Mouse (Mus musculus) hindbrain, embryonic 12.5 days (tissue): Measurements from ENCODE around the gene Eif4b. TPM values are rescaled to one million over a fixed set of nuclear protein-coding genes. Genes with fewer than 3 reads are reported as not detected.

ENCODE experiments used
- ATAC-seq: fragments of 200-750 bp; cut with Nextera tagmentation; 2 replicates; pipeline ENCODE4 v1.8.0; 2017; ENCODE audit warnings: moderate TSS enrichment; ENCODE audit not compliant: low FRiP score
- H3K27ac ChIP-seq: fragments of 300-500 bp; sonication (generic); 2 replicates; pipeline ENCODE4 v1.5.1; 2016; ENCODE audit warnings: mild to moderate bottlenecking
- H3K27me3 ChIP-seq: fragments of 300-500 bp; sonication (generic); 2 replicates; pipeline ENCODE4 v1.6.1; 2016; ENCODE audit warnings: mild to moderate bottlenecking
- H3K36me3 ChIP-seq: fragments of 300-500 bp; sonication (generic); 2 replicates; pipeline ENCODE4 v1.6.1; 2016; ENCODE audit warnings: mild to moderate bottlenecking
- H3K4me1 ChIP-seq: fragments of 300-500 bp; sonication (generic); 2 replicates; pipeline ENCODE4 v1.6.1; 2016
- H3K4me2 ChIP-seq: fragments of 300-500 bp; sonication (generic); replicated peaks from 2 replicates; pipeline ENCODE4 v1.6.1; 2016; ENCODE audit warnings: mild to moderate bottlenecking
- H3K4me3 ChIP-seq: fragments of 300-500 bp; sonication (generic); 2 replicates; pipeline ENCODE4 v1.5.1; 2016; ENCODE audit warnings: mild to moderate bottlenecking
- H3K9ac ChIP-seq: fragments of 300-500 bp; sonication (generic); 2 replicates; pipeline ENCODE4 v1.6.1; 2016; ENCODE audit warnings: mild to moderate bottlenecking, moderate library complexity
- H3K9me3 ChIP-seq: fragments of 300-500 bp; sonication (generic); replicated peaks from 2 replicates; pipeline ENCODE4 v1.6.1; 2016; ENCODE audit warnings: mild to moderate bottlenecking
- WGBS: fragments of 180-500 bp; shearing (Covaris S2); methylation state at CpG from one replicate; pipeline ENCODE4 v1.1.7; 2016; 5-methylcytosine and 5-hydroxymethylcytosine counted together
- polyA plus RNA-seq: library from polyadenylated mRNA; unstranded; fragments of >200 nt; fragmentation: Nextera tagmentation; extraction: Ambion mirVana; gene quantifications from 2 replicates; pipeline ENCODE4 v1.2.1, GENCODE M21; 2016

Gene Eif4b
- polyA plus RNA-seq, 1 experiment from 2014 or later, result 94.0 TPM

- WGBS, result 20% methylated on average over 8 of the region's 8 CpGs
- peak overlapping the region; percentile 70 for H3K9ac ChIP-seq
- peaks cover 25% of the 10 kb centered on the region for H3K36me3 ChIP-seq
- peak overlapping the region; percentile 85 for H3K4me2 ChIP-seq
- ATAC-seq, result no peak
- peaks cover 63% of the 10 kb centered on the region for H3K4me1 ChIP-seq
- H3K4me3 ChIP-seq, result peak overlapping the region; percentile 52
- peak overlapping the region; percentile 83; the same call in 1 of the 2 replicates for H3K27ac ChIP-seq
- no peaks in the 10 kb centered on the region for H3K9me3 ChIP-seq
- H3K27me3 ChIP-seq, result peaks cover 33% of the 10 kb centered on the region
Observed at GRCm38 (mm10) chr15:102099771-102100160, 26.2 kb downstream of the Eif4b start.

GRCm38 (mm10) chr15:102100161-102100981 is 26.8 kb downstream of the Eif4b start, which contains the start of gene Tns2:
TSS of gene Tns2 (plus strand) at chr15:102100413.
- Histone ChIP-seq H3K36me3 (peaks cover 19% of the 10 kb centered on the region), H3K9me3 (no peaks in the 10 kb centered on the region), H3K27me3 (peaks cover 39% of the 10 kb centered on the region), H3K4me1 (peaks cover 64% of the 10 kb centered on the region), H3K4me2 (peak within 1 kb of the TSS; percentile 85), H3K9ac (peak within 1 kb of the TSS; percentile 70), H3K27ac (peak within 1 kb of the TSS; percentile 83), H3K4me3 (peak within 1 kb of the TSS; percentile 52)
- under 1% methylated on average over 47 of the region's 82 CpGs for WGBS
- peak; percentile 61 for ATAC-seq

DNA sequence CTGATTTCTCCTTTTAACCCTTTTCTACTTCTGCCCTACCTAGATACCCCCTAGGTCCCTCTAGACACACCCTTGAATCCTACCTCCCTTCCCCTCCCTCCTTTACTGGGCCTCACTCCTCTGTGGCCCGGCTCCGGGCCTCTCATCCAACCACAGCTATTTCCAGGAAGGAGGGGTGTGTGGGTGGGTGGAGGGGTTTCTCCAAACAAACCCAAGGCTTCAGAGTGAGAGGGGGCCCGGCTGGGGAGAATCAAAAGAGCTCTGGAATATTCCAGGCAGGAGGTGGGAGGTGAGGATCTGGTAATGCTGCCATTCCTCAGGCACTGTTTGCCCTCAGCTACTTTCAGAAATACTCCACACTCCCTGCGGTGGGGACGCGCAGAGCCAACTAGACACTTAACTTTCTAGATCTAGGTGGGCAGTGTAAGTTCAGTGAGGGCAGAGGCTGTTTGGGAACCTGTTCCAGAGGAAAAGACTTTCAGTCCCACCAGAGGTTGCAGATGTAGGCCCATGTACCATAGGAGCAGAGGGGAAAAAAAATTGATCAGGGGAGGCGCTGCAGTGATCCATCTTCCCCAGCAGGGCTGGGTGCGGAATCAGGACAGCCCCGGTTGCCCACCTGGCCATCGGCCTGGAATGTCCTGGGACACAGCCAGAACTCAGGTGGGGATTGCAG is 27.6 kb downstream of the Eif4b start:
- Histone ChIP-seq H3K9me3 (no peaks in the 10 kb centered on the region), H3K4me3 (peak overlapping the region; percentile 52), H3K4me1 (peaks cover 70% of the 10 kb centered on the region), H3K27ac (peak overlapping the region; percentile 83), H3K4me2 (peak overlapping the region; percentile 85), H3K27me3 (peaks cover 46% of the 10 kb centered on the region), H3K36me3 (peaks cover 11% of the 10 kb centered on the region), H3K9ac (no peak overlapping the region)
- ATAC-seq, result no peak
- 20% methylated on average over 10 of the region's 10 CpGs for WGBS

DNA sequence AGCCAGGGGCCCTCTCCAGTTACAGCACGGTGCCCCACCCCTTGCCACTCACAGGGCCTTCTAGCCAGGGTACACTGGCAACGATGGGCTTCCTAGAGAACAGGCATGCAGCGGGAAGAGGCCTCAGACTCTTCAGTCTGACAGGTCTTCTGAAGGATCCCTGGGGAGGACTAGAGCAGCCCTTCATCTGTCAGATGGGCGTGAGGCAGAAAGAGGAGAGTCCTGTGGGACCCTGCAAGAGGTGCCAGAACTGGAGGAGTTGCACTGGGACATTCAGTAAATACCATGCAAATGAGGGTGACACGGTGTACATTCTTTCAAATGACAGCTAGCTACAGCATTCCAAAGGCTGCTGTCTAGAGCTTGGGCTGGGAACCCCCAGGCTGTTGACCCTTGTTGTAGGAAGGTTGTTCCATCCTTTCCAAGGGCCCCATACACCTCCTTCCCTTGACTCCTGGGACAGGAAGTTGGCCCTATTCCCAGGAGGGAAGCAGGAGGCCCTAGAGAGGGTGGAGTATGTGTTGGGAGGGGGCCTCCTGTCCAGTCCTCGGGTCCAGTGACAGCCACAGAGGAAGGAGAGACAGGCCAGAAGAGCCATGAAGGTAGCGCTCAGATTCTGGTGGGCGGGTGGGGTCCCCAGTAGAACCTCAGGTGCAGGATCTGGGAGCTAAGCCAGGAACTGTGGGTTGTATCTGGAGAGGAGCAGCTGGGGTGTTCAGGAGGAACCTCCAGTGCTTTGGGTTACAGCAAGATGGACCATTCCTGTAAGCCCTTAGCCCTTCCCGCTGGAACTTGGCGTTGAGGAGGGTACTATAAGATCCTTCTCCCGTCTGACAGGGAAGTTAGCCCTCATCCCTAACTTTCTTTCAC is 28.3 kb downstream of the Eif4b start:
- 0 out of 2 replicates have a peak overlapping the region, but pooled peaks have one; percentile 23 for H3K4me3 ChIP-seq
- peak overlapping the region; percentile 83 for H3K27ac ChIP-seq
- peaks cover 54% of the 10 kb centered on the region for H3K27me3 ChIP-seq
- ATAC-seq, result no peak
- H3K9ac ChIP-seq, result no peak overlapping the region
- 27% methylated on average over 11 of the region's 11 CpGs for WGBS
- H3K4me2 ChIP-seq, result peak overlapping the region; percentile 85
- peaks cover 6% of the 10 kb centered on the region; the same call in 1 of the 2 replicates for H3K36me3 ChIP-seq
- no peaks in the 10 kb centered on the region for H3K9me3 ChIP-seq
- peaks cover 74% of the 10 kb centered on the region for H3K4me1 ChIP-seq

DNA sequence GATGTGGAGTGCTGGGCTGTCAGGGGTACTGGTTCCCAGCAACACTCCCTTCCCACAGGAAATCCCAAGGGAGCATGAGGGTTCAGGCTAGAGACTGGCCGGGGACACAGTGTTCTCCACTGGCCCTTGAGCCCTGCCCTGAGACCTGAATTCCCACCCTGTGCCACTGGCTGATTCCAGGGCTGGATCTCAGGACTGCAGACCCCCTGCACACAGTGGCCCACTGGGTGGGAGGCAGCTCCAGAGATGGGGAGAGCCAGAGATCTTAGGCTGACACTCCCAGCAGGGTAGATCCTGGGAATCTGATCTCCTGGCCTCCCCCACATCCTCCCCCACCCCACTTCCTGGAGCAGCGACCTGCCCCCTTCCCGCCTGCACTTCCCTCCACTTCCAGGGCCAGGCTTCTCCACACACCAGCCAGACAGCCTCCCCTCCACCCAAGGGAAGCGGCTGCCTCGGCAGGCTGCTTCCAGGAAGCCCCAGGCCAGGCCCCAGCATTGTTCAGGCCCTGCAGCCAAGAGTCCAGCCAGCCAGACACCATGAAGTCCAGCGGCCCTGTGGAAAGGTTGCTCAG is 29.1 kb downstream of the Eif4b start:
- Histone ChIP-seq H3K27ac (peak overlapping the region; percentile 83), H3K4me1 (peaks cover 78% of the 10 kb centered on the region), H3K27me3 (peaks cover 62% of the 10 kb centered on the region), H3K36me3 (peaks cover 6% of the 10 kb centered on the region; the same call in 1 of the 2 replicates), H3K4me2 (peak overlapping the region; percentile 42), H3K4me3 (peak overlapping the region; percentile 23), H3K9ac (peak overlapping the region; percentile 51), H3K9me3 (no peaks in the 10 kb centered on the region)
- no peak for ATAC-seq
- WGBS, result 13% methylated on average over 6 of the region's 6 CpGs

- Histone ChIP-seq H3K27me3 (peaks cover 62% of the 10 kb centered on the region), H3K36me3 (peaks cover 3% of the 10 kb centered on the region; the same call in 1 of the 2 replicates), H3K9me3 (no peaks in the 10 kb centered on the region), H3K4me3 (peak overlapping the region; percentile 23), H3K27ac (peak overlapping the region; percentile 83), H3K4me1 (peaks cover 74% of the 10 kb centered on the region), H3K4me2 (peak overlapping the region; percentile 42), H3K9ac (peak overlapping the region; percentile 51; the same call in 1 of the 2 replicates)
- WGBS, result 7% methylated on average over 14 of the region's 14 CpGs
- no peak for ATAC-seq
Observed at GRCm38 (mm10) chr15:102103371-102103946, 29.9 kb downstream of the Eif4b start.

DNA sequence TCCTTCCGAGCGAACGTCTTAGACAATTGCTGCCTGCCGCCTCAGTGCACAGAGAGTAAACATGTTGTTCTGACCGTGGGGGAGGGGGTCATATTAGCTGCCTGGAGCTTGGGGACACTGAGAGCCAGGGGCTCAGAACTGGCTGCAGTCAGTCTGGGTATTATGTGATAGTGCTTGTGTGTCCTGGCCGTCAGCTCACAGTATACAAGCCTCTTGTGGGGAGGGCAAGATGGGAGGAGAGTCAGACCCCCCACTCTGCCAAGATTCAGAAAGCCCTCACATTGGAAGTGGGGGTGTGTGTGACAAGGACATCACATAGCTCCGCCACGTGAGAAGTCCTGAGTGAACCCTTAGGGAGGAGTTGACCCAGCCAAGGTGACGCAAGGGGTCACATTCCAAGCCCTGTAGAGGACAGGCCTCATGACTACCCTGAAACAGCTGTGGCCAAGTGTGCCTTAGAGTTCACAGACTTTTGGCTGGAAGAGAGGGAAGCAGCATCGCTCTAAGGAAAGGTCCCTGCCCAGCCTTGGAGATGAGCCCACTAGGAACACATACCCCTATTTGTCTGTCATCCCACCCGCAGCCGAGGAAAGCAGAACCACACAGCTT is 30.5 kb downstream of the Eif4b start:
- Histone ChIP-seq H3K27me3 (peaks cover 56% of the 10 kb centered on the region), H3K9ac (peak overlapping the region; percentile 51; the same call in 1 of the 2 replicates), H3K36me3 (no peaks in the 10 kb centered on the region), H3K27ac (peak overlapping the region; percentile 83), H3K4me1 (peaks cover 73% of the 10 kb centered on the region), H3K9me3 (no peaks in the 10 kb centered on the region), H3K4me2 (peak overlapping the region; percentile 42), H3K4me3 (peak overlapping the region; percentile 23)
- ATAC-seq, result no peak
- 24% methylated on average over 12 of the region's 12 CpGs for whole genome bisulfite sequencing

DNA sequence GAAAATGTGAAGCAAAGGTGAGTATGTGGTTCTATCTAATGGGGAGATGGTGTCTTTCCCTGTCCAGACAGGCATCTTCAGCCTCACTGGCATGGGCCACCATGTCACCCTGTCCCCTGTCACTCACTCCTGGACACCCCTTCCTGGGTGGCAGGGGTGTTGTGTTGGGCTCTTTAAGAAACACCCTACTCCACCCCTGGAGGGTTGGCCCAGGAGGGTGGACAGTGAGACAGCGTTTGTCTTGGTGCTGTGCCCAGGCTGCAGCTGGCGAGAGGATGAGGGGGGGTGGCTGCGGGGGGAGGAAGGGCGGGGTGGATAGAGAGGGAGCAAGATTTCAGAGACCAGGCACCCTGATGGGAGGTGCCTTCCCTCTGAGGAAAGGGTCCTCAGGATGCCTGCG is 31.8 kb downstream of the Eif4b start:
- ATAC-seq, result no peak
- Histone ChIP-seq H3K27ac (no peak overlapping the region), H3K4me1 (peaks cover 63% of the 10 kb centered on the region)

DNA sequence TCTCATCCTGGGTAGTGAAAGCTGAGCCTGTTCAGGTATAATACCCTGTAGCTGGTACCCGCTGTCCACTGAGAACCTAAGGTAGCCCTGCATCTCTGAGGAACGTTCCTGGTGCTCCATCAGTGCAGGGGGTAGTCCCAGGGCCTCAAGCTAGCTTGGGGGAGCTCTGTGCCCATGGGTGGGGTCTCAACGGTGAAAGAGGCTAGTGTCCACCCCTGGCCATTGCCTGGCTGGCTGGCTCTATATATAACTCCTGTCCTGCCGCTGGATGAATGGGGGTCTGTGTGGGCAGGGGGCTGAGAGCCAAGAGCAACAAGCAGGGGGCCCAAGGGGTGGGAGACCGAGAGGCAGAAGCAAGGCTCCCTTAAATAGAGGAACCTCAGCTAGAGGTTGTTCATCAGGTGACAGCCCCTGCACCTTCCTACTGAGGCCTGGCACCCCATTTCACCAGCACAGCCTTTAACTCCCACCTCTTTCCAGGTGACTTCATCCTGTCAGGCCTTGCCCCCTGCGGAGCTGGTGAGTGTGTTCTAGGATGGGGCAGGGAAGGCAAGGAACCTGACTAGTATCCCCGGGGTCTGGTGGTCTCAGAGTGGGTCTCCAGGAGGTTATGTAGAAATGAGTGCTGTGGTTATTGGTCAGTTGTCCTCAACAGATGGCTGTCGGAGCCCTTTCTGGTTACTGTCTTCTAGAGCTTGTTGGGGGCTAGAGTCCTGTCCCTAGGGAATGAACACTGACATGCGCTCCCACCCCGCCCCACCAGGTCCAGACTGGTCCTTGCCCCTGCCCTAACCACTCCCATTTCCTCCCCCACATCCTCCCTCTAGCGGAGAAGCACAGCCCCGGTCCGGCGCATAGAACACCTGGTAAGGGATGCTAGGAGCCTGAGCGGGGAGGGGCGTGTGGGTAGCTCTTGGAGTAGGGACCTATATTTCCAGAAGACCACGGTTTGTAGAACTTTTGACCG is 32.5 kb downstream of the Eif4b start:
- Histone ChIP-seq H3K27me3 (peaks cover 51% of the 10 kb centered on the region), H3K27ac (no peak overlapping the region), H3K36me3 (no peaks in the 10 kb centered on the region), H3K9ac (no peak overlapping the region), H3K4me3 (peak overlapping the region; percentile 21), H3K4me2 (peak overlapping the region; percentile 48), H3K4me1 (peaks cover 56% of the 10 kb centered on the region), H3K9me3 (no peaks in the 10 kb centered on the region)
- WGBS, result 28% methylated on average over 18 of the region's 18 CpGs
- no peak for ATAC-seq

More for the DNA sequence above, 31.8 kb downstream of the Eif4b start:
- H3K27me3 ChIP-seq, result peaks cover 51% of the 10 kb centered on the region
- peak overlapping the region; percentile 48; the same call in 1 of the 2 replicates for H3K4me2 ChIP-seq
- 63% methylated on average over 5 of the region's 5 CpGs for WGBS
- no peaks in the 10 kb centered on the region for H3K9me3 ChIP-seq
- H3K4me3 ChIP-seq, result no peak overlapping the region
- no peaks in the 10 kb centered on the region for H3K36me3 ChIP-seq
- H3K9ac ChIP-seq, result no peak overlapping the region
